Mouse (Mus musculus) retina, adult 2 months (tissue): ENCODE measurements around the gene Sytl1.

Source experiments
- DNase-seq: peaks from one replicate; pipeline ENCODE4 v3.0.0-alpha.2; 2012; ENCODE audit warnings: low read depth, low spot score

The Sytl1 gene

GRCm38 (mm10) chr4:133278482-133278881 is 15.6 kb upstream of the Sytl1 start:
- DNase-seq = no peak

GRCm38 (mm10) chr4:133278067-133278466 is 15.2 kb upstream of the Sytl1 start:
- DNase-seq = no peak

- peak; percentile 87 for DNase-seq
Measured at GRCm38 (mm10) chr4:133277104-133278026, 14.5 kb upstream of the Sytl1 start, which contains the start of gene Tmem222. TSS of gene Tmem222 (minus strand) at chr4:133277792.

- DNase-seq = no peak
Measured at GRCm38 (mm10) chr4:133270929-133271328, 8.0 kb upstream of the Sytl1 start.

GRCm38 (mm10) chr4:133269596-133269995 is 6.7 kb upstream of the Sytl1 start:
- no peak for DNase-seq

GRCm38 (mm10) chr4:133268931-133269330 is 6.0 kb upstream of the Sytl1 start:
- no peak for DNase-seq

- DNase-seq = no peak
Measured at GRCm38 (mm10) chr4:133266248-133266880, 3.5 kb upstream of the Sytl1 start.

- no peak for DNase-seq
Measured at GRCm38 (mm10) chr4:133265759-133266158, 2.8 kb upstream of the Sytl1 start.

GRCm38 (mm10) chr4:133265297-133265696 is 2.4 kb upstream of the Sytl1 start:
- no peak for DNase-seq

GRCm38 (mm10) chr4:133264559-133264958 is 1.6 kb upstream of the Sytl1 start:
- no peak for DNase-seq

GRCm38 (mm10) chr4:133263756-133264155 is 843 bp upstream of the Sytl1 start:
- DNase-seq = no peak

GRCm38 (mm10) chr4:133262375-133262765 is 543 bp downstream of the Sytl1 start:
- no peak for DNase-seq

- DNase-seq = no peak
Measured at GRCm38 (mm10) chr4:133261641-133262374, 1.1 kb downstream of the Sytl1 start.

- no peak for DNase-seq
Measured at GRCm38 (mm10) chr4:133257798-133258408, 5.0 kb downstream of the Sytl1 start.

- no peak for DNase-seq
Measured at GRCm38 (mm10) chr4:133257230-133257629, 5.7 kb downstream of the Sytl1 start.

GRCm38 (mm10) chr4:133256820-133257219 is 6.1 kb downstream of the Sytl1 start:
- no peak for DNase-seq

- DNase-seq = no peak
Measured at GRCm38 (mm10) chr4:133255392-133255791, 7.5 kb downstream of the Sytl1 start.

GRCm38 (mm10) chr4:133253412-133253811 is 9.5 kb downstream of the Sytl1 start:
- DNase-seq = no peak

GRCm38 (mm10) chr4:133252089-133252488 is 10.8 kb downstream of the Sytl1 start:
- DNase-seq = no peak

- DNase-seq = no peak
Measured at GRCm38 (mm10) chr4:133251214-133251613, 11.7 kb downstream of the Sytl1 start.

GRCm38 (mm10) chr4:133250609-133251008 is 12.3 kb downstream of the Sytl1 start:
- no peak for DNase-seq
